Mouse (Mus musculus): ENCODE measurements at regions not wholly inside any gene's neighbourhood (a gene's known extent, or its start where the extent isn't known, plus 50 kb on each side); places are given as distances from the start of the nearest gene placed in this dataset.

DNA sequence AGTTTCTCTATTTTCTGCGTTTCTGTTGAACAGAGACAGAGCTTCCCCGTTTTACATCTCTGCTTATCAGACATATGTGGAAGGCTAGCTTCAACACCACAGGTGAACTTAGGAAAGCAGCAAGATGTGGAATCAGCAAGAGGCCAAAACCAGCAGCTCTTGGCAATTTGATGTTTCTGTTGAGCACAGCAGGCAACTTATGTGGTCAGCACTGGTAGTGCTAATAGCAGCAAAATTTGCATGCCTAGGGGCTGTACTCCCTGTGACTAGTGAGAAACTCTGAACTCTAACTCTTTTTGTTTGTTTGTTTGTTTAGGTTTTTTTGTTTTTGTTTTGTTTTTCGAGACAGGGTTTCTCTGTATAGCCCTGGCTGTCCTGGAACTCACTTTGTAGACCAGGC lies 289.5 kb upstream of the Tet2 start:
- H3K27ac ChIP-seq (ENCODE audit: insufficient read depth, low read depth, low read length), result no peak overlapping the region; the same call in 1 of the 2 replicates
- 72% methylated on average over 3 of the region's 3 CpGs for WGBS
- peak; percentile 4 for DNase-seq
- no peak overlapping the region for H3K4me3 ChIP-seq (ENCODE audit: insufficient read depth, low read depth, low read length)
- H3K36me3 ChIP-seq (ENCODE audit: control insufficient read depth, insufficient read depth, low read length), result no peaks in the 10 kb centered on the region
- H3K27me3 ChIP-seq (replicated peaks; ENCODE audit: control insufficient read depth, insufficient read depth, low read length), result no peaks in the 10 kb centered on the region
- H3K4me1 ChIP-seq (ENCODE audit: control insufficient read depth, insufficient read depth, low read length), result no peaks in the 10 kb centered on the region; the same call in 1 of the 2 replicates
- TF ChIP-seq CTCF (conservative IDR thresholded peaks at IDR 0.05; ENCODE audit: insufficient read depth, insufficient read length, low read depth, low read length) (no peak), POLR2A (IDR thresholded peaks at IDR 0.05; ENCODE audit: low read depth, low read length) (no peak)

GRCm38 (mm10) chr3:133846301-133846700 lies 301.4 kb upstream of the Tet2 start:
- no peak for DNase-seq
- no peak overlapping the region for H3K27ac ChIP-seq (ENCODE audit: insufficient read depth, low read depth, low read length)
- H3K4me3 ChIP-seq (ENCODE audit: insufficient read depth, low read depth, low read length), result no peak overlapping the region
- no peaks in the 10 kb centered on the region for H3K36me3 ChIP-seq (ENCODE audit: control insufficient read depth, insufficient read depth, low read length)
- no peaks in the 10 kb centered on the region for H3K27me3 ChIP-seq (replicated peaks; ENCODE audit: control insufficient read depth, insufficient read depth, low read length)
- no peak for TF ChIP-seq CTCF (conservative IDR thresholded peaks at IDR 0.05; ENCODE audit: insufficient read depth, insufficient read length, low read depth, low read length)
- TF ChIP-seq POLR2A (IDR thresholded peaks at IDR 0.05; ENCODE audit: low read depth, low read length), result no peak
- no peaks in the 10 kb centered on the region for H3K4me1 ChIP-seq (ENCODE audit: control insufficient read depth, insufficient read depth, low read length)

GRCm38 (mm10) chr3:133874383-133874782 lies 329.4 kb upstream of the Tet2 start:
- 0 out of 2 replicates have a peak, but pooled peaks cover 3% of the 10 kb centered on the region for H3K4me1 ChIP-seq (ENCODE audit: control insufficient read depth, insufficient read depth, low read length)
- no peaks in the 10 kb centered on the region for H3K36me3 ChIP-seq (ENCODE audit: control insufficient read depth, insufficient read depth, low read length)
- 85% methylated on average over 2 of the region's 2 CpGs for WGBS
- no peak overlapping the region for H3K4me3 ChIP-seq (ENCODE audit: insufficient read depth, low read depth, low read length)
- no peak for TF ChIP-seq CTCF (conservative IDR thresholded peaks at IDR 0.05; ENCODE audit: insufficient read depth, insufficient read length, low read depth, low read length)
- no peak for TF ChIP-seq POLR2A (IDR thresholded peaks at IDR 0.05; ENCODE audit: low read depth, low read length)
- DNase-seq, result no peak
- no peaks in the 10 kb centered on the region for H3K27me3 ChIP-seq (replicated peaks; ENCODE audit: control insufficient read depth, insufficient read depth, low read length)
- H3K27ac ChIP-seq (ENCODE audit: insufficient read depth, low read depth, low read length), result no peak overlapping the region

DNA sequence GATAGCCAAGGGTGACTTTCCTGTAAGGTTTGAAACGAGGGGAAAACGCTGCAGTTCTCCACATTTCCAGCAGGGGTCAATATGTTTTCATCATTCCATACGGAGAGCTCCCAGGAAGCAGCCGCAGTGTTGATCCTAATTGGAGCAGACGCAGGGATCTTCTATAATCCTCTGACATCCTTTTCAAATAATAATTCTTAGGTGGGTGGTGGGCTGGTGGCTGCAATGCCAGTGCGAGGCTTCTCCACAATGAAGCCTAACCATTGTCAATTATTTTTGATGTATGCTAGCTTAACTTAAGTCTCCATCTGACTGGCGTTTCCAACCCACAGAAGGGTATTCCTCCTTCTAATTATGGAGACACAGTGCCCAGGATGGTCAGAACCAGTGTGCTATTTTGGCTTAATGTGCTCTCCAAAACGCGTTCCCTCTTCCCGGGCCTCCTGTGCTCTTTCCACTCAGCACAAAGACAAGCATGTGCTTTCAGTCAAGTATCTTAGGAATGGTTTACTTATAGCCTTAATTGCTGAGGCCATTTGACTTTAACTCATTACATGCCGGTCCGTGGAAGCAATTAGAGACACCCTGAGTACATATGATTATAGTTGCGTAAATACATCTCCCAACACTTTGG lies 331.6 kb upstream of the Tet2 start:
- H3K4me3 ChIP-seq (ENCODE audit: insufficient read depth, low read depth, low read length), result no peak overlapping the region
- TF ChIP-seq CTCF (conservative IDR thresholded peaks at IDR 0.05; ENCODE audit: insufficient read depth, insufficient read length, low read depth, low read length), result peak; percentile 62
- no peak for TF ChIP-seq POLR2A (IDR thresholded peaks at IDR 0.05; ENCODE audit: low read depth, low read length)
- DNase-seq, result peak; percentile 69
- no peaks in the 10 kb centered on the region for H3K36me3 ChIP-seq (ENCODE audit: control insufficient read depth, insufficient read depth, low read length)
- 10% methylated on average over 13 of the region's 13 CpGs for WGBS
- H3K4me1 ChIP-seq (ENCODE audit: control insufficient read depth, insufficient read depth, low read length), result 0 out of 2 replicates have a peak, but pooled peaks cover 3% of the 10 kb centered on the region
- no peak overlapping the region for H3K27ac ChIP-seq (ENCODE audit: insufficient read depth, low read depth, low read length)
- no peaks in the 10 kb centered on the region for H3K27me3 ChIP-seq (replicated peaks; ENCODE audit: control insufficient read depth, insufficient read depth, low read length)

GRCm38 (mm10) chr3:133877310-133877709 lies 332.4 kb upstream of the Tet2 start:
- no peaks in the 10 kb centered on the region for H3K36me3 ChIP-seq (ENCODE audit: control insufficient read depth, insufficient read depth, low read length)
- H3K4me1 ChIP-seq (ENCODE audit: control insufficient read depth, insufficient read depth, low read length), result 0 out of 2 replicates have a peak, but pooled peaks cover 3% of the 10 kb centered on the region
- 20% methylated on average over 5 of the region's 5 CpGs for WGBS
- peak; percentile 13 for DNase-seq
- TF ChIP-seq POLR2A (IDR thresholded peaks at IDR 0.05; ENCODE audit: low read depth, low read length) (no peak), CTCF (conservative IDR thresholded peaks at IDR 0.05; ENCODE audit: insufficient read depth, insufficient read length, low read depth, low read length) (no peak)
- no peaks in the 10 kb centered on the region for H3K27me3 ChIP-seq (replicated peaks; ENCODE audit: control insufficient read depth, insufficient read depth, low read length)
- no peak overlapping the region for H3K27ac ChIP-seq (ENCODE audit: insufficient read depth, low read depth, low read length)
- no peak overlapping the region for H3K4me3 ChIP-seq (ENCODE audit: insufficient read depth, low read depth, low read length)

GRCm38 (mm10) chr3:133880626-133881025 lies 335.7 kb upstream of the Tet2 start:
- TF ChIP-seq POLR2A (IDR thresholded peaks at IDR 0.05; ENCODE audit: low read depth, low read length) (no peak), CTCF (conservative IDR thresholded peaks at IDR 0.05; ENCODE audit: insufficient read depth, insufficient read length, low read depth, low read length) (no peak)
- H3K4me1 ChIP-seq (ENCODE audit: control insufficient read depth, insufficient read depth, low read length), result 0 out of 2 replicates have a peak, but pooled peaks cover 3% of the 10 kb centered on the region
- no peak overlapping the region for H3K4me3 ChIP-seq (ENCODE audit: insufficient read depth, low read depth, low read length)
- no peak overlapping the region for H3K27ac ChIP-seq (ENCODE audit: insufficient read depth, low read depth, low read length)
- 9% methylated on average over 1 of the region's 1 CpGs for WGBS
- DNase-seq, result no peak
- no peaks in the 10 kb centered on the region for H3K27me3 ChIP-seq (replicated peaks; ENCODE audit: control insufficient read depth, insufficient read depth, low read length)
- H3K36me3 ChIP-seq (ENCODE audit: control insufficient read depth, insufficient read depth, low read length), result no peaks in the 10 kb centered on the region

GRCm38 (mm10) chr3:133901931-133902330 lies 334.4 kb upstream of the Cxxc4 start:
- Histone ChIP-seq H3K4me1 (ENCODE audit: control insufficient read depth, insufficient read depth, low read length) (no peaks in the 10 kb centered on the region), H3K27ac (ENCODE audit: insufficient read depth, low read depth, low read length) (no peak overlapping the region), H3K27me3 (replicated peaks; ENCODE audit: control insufficient read depth, insufficient read depth, low read length) (no peaks in the 10 kb centered on the region), H3K4me3 (ENCODE audit: insufficient read depth, low read depth, low read length) (no peak overlapping the region), H3K36me3 (ENCODE audit: control insufficient read depth, insufficient read depth, low read length) (no peaks in the 10 kb centered on the region)
- WGBS, result 68% methylated on average over 3 of the region's 3 CpGs
- no peak for DNase-seq
- no peak for TF ChIP-seq POLR2A (IDR thresholded peaks at IDR 0.05; ENCODE audit: low read depth, low read length)
- no peak for TF ChIP-seq CTCF (conservative IDR thresholded peaks at IDR 0.05; ENCODE audit: insufficient read depth, insufficient read length, low read depth, low read length)

Measured in kidney, adult 2 months (tissue).